Mouse (Mus musculus) G1E-ER4 (cell line): Measurements from ENCODE around the gene Cldn15. TPM values are rescaled to one million over a fixed set of nuclear protein-coding genes. Genes with fewer than 3 reads are reported as not detected.

Experiments used
- GATA1 ChIP-seq: IDR thresholded peaks from one replicate; pipeline ENCODE4 v1.8.0; 2012; ENCODE audit warnings: low read length, inconsistent platforms
- polyA plus RNA-seq: library from polyadenylated mRNA; stranded (reverse); fragments of >175 nt; gene quantifications from 2 replicates; pipeline ENCODE4 v1.2.3, GENCODE M21; 2012

Cldn15 gene
- 0.14 TPM in 1 of 2 replicates, not detected in the other for polyA plus RNA-seq

- no peak for TF ChIP-seq GATA1
Measured at GRCm38 (mm10) chr5:136966331-136966730, at the start of gene Cldn15. Cldn15 (plus strand) TSS chr5:136966616.

GRCm38 (mm10) chr5:136917613-136918242 lies 48.7 kb upstream of the Cldn15 start:
- no peak for TF ChIP-seq GATA1

DNA sequence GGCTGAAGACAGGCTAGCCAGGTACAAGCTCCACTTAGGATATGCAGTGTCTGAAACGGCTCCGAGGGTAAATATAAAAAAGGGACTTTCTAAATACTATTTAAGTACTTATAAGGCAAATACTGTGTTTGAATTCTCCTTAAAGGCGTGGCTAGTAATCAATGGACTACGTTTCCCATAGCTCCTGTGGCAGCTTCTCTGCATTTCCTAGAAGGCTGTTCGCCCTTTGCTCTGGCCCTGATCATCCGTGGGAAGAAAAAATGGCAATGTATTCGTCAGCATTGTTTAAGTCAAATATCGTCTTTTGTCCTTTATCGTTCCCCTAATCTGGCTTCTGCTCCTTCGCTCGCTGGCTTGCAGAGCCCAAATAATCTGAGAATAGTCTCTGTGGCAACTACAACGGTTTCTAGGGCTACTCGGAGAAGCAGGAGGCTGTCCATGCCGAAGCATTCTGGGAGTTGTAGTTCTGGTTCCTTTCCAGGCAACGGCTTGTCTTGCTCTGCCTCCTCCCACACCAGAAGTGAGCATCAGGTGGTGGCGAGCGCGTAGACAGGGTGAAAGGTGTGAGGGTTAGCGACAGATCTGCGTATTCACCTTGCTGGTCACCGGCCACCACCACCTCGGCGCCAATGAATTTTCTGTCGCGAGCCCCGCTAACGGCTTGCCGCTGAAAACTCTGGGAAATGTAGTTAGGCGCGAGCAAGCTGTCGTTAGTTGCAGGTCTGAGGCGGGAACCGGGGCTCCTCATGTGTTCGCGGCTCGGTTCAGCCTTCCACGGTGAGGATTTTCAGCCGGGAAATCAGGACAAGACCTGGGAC lies 47.6 kb upstream of the Cldn15 start:
- no peak for TF ChIP-seq GATA1

GRCm38 (mm10) chr5:136919546-136920301 lies 46.7 kb upstream of the Cldn15 start:
- TF ChIP-seq GATA1, result no peak

- TF ChIP-seq GATA1, result no peak
Measured at GRCm38 (mm10) chr5:136922830-136923229, 43.6 kb upstream of the Cldn15 start.

GRCm38 (mm10) chr5:136923751-136924478 lies 42.5 kb upstream of the Cldn15 start:
- TF ChIP-seq GATA1, result no peak

DNA sequence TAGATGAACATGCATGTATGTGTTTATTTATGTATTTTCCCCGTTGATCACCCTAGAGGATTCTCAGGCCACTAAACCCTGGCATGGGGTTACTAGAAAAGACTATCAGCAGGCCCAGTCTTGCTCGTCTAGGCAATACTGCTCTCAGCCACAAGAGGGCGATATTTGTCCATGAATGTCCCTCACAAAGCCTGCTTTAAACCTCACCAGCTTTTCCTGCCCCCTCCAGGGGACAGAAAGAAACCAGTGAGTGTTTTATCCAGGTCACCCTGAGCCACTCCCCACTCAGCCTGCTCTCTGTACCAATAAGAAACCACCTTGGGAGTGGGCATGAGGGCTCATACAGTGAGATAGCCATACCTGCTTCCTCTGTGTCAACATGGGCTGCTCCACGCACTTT lies 37.3 kb upstream of the Cldn15 start:
- TF ChIP-seq GATA1, result no peak

- no peak for TF ChIP-seq GATA1
Measured at GRCm38 (mm10) chr5:136931896-136932295, 34.5 kb upstream of the Cldn15 start.

DNA sequence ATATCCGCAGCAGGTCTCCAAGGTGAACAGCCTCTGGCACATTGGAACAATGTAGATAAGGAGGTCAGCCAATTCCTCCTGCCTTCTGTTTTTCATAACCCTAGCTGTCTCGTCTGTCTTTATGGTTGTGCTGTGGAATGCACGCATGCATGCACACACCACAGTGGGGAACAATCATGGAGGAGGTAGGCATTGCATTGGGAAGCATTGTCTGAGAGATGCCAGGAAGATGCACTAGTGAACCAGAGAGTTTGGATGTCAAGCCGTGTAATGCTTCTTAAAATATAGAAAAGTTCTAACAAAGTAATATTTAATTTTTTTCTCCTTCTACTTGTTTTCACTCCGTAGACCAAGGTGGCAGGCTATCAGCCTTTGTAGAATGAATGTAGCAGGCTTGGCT lies 33.5 kb upstream of the Cldn15 start:
- TF ChIP-seq GATA1, result no peak

DNA sequence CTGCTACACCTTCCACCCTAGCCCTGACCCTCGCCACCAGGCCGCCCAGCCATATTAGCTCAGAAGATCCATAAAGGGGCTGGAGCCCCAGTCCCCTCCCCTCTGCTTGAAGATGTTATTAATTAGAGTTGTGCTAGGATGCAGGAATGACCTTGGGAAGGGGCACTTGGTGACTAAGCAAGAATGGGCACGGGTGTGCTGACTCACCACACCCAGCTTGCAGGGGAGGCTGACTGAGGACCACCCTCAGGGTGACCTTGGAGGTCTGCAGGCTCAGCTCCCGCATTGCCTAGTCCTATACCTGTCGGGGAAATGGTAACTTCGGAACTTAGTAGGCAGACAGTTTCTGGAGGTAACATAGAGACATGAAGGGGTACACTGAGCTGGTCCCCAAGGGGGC lies 32.5 kb upstream of the Cldn15 start:
- TF ChIP-seq GATA1, result no peak

DNA sequence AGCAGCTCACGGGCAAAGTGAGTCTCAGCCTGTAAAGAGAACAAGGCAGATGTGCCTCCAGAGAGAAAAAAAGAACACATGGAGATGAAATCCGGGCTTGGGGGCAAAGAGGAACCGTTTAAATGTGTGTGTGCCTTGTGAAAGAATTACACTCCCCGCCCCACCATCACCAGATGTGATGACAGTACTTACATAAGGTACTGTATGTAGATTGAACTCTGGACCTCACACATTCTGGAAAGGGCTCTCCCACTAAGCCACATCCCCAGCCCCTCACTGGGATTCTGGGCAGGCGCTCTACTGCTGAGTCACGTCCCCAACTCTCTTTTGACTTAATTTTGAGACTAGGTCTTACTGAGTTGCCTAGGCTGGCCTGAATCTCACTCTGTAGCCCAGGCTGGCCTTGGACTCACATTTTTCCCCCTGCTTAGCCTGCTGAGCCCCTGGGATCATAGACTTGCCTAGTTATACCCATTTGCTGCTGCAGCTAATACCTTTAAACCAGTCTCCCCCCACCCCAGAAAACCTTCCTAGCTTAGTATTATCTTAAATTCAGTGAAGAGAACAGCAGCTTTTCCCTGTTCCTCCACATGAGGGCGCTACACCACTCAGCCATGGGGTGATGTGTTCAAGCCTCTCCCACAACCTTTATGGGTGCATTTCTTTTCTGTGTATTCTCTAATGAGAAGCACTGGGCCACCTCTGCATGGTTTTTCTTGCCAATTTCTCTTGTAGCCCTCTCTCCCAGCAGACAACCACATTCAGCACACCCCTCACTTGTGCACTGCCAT lies 30.3 kb upstream of the Cldn15 start:
- TF ChIP-seq GATA1, result no peak

DNA sequence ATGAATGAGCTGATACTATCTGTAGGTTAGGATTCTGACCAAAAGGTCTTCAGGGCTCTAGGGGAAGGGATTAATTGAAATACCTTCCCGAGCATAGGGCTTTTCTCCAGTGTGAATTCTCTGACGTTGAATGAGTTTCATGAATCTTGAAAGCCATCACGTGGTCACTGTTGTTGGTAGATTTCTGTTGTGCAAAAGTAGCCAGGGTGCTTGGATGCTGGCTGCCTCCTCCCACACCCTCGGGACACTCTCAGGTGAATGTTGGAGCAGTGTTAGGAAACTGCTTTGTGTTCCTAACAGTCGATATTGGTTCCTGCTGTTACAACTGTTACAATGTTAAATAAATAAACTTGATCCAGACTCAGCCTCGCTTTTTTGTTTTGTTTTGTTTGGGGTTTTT lies 29.7 kb upstream of the Cldn15 start:
- no peak for TF ChIP-seq GATA1

- no peak for TF ChIP-seq GATA1
Measured at GRCm38 (mm10) chr5:136937621-136938020, 28.8 kb upstream of the Cldn15 start.

GRCm38 (mm10) chr5:136939284-136939683 lies 27.1 kb upstream of the Cldn15 start:
- TF ChIP-seq GATA1, result no peak
